Mouse (Mus musculus) layer of hippocampus, postnatal 36 days (tissue): ENCODE data around the gene Ednrb. TPM values are rescaled to one million over a fixed set of nuclear protein-coding genes. Genes with fewer than 3 reads are reported as not detected.
"Not testable (repeated sequence)": the region's sequence is repeated elsewhere in the genome, so short reads cannot be mapped to it uniquely, and the experiment has no call there.

ENCODE experiments used
- DNase-seq, 2 experiments: peaks; one replicate each; pipeline ENCODE4 v3.0.0; 2022
- total RNA-seq, 2 experiments: library from RNA; stranded (reverse); gene quantifications; 2 replicates each; pipeline ENCODE4 v1.2.3; 2021

Gene Ednrb
- total RNA-seq, 2 experiments from 2014 or later: 41.7 to 41.8 TPM

GRCm38 (mm10) chr14:103822590-103822989 is 21.6 kb downstream of the Ednrb start:
- DNase-seq: no peak

GRCm38 (mm10) chr14:103816637-103817308 is 27.4 kb downstream of the Ednrb start:
- DNase-seq: no peak

- DNase-seq: no peak
These were observed 28.7 kb downstream of the Ednrb start for GRCm38 (mm10) chr14:103815542-103815941.

GRCm38 (mm10) chr14:103814015-103814691 is 30.0 kb downstream of the Ednrb start:
- no peak for DNase-seq

GRCm38 (mm10) chr14:103813246-103813645 is 31.0 kb downstream of the Ednrb start:
- no peak for DNase-seq

- DNase-seq: no peak
These were observed 32.9 kb downstream of the Ednrb start for GRCm38 (mm10) chr14:103811291-103811690.

GRCm38 (mm10) chr14:103803907-103804659 is 40.1 kb downstream of the Ednrb start:
- DNase-seq: peak in 1 of 2 experiments; percentile 29

GRCm38 (mm10) chr14:103797123-103797522 is 47.1 kb downstream of the Ednrb start:
- DNase-seq: no peak

GRCm38 (mm10) chr14:103795591-103795990 is 48.6 kb downstream of the Ednrb start:
- DNase-seq: no peak

- no peak for DNase-seq
These were observed 50.8 kb downstream of the Ednrb start for GRCm38 (mm10) chr14:103793409-103793808.

- DNase-seq: no peak
These were observed 51.5 kb downstream of the Ednrb start for GRCm38 (mm10) chr14:103792726-103793125.

- no peak for DNase-seq
These were observed 56.7 kb downstream of the Ednrb start for GRCm38 (mm10) chr14:103787547-103787946.

GRCm38 (mm10) chr14:103785096-103785965 is 58.9 kb downstream of the Ednrb start:
- DNase-seq: no peak

GRCm38 (mm10) chr14:103780336-103780735 is 63.9 kb downstream of the Ednrb start:
- not testable (repeated sequence) for DNase-seq

GRCm38 (mm10) chr14:103779276-103779675 is 64.9 kb downstream of the Ednrb start:
- no peak for DNase-seq

GRCm38 (mm10) chr14:103778533-103779151 is 65.6 kb downstream of the Ednrb start:
- peak; percentile 4 to 11 for DNase-seq

- DNase-seq: peak; percentile 45 to 54
These were observed 66.2 kb downstream of the Ednrb start for GRCm38 (mm10) chr14:103778009-103778431.

- no peak for DNase-seq
These were observed 66.8 kb downstream of the Ednrb start for GRCm38 (mm10) chr14:103777386-103777785.

GRCm38 (mm10) chr14:103769319-103770245 is 74.6 kb downstream of the Ednrb start:
- DNase-seq: no peak

- DNase-seq: no peak
These were observed 76.7 kb downstream of the Ednrb start for GRCm38 (mm10) chr14:103767488-103767887.
